Mouse (Mus musculus) kidney, adult 18-20 months (tissue): Measurements from ENCODE around the gene Slc29a2.

Source experiments
- DNase-seq: peaks from one replicate; pipeline ENCODE4 v3.0.0; 2021

The Slc29a2 gene

DNA sequence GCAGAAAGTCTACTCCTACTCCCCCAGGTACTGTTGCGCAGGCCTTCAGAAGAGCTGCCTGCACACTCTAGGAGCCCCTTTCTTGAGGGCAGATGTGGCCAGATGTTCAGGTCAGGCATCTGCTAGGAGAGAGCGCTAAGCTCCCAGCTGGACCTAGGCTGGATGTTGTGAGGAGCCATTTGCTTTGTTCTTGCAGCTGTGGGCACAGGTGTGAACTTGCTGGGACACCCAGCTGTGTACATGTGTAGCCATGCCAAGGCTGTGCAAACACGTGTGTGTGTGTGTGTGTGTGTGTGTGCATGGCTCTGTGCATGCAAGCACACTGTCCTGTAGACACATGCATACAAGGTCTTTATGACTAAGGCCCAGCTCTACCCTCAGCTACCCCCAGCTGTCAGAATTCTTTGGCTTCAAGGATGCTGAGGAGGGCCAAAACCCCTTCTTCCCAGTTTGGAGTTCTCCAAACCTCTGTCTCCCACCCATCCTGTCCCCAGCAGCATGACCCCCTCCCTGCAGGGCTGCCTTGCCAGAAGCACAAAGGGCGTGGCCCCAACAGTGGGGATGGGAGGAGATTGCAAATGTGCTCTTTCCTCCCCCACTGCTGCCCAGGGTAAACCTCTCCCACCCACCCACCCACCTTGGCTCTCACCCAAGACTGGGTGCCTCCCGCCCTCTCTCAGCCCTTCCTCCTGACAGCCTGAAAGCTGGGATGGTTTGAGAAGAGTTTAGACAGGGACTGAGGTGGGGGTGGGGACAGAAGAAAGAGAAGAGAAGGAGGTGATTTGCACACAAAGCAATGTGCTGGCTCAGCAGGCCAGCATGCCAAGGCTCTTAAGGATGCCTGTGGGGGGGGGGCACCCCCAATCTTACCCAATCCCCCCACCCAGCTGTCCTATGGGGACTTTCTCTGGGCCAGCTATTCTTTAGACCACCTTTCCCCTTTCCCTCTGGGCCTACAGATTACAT, 37.0 kb downstream of the Slc29a2 start:
- DNase-seq, result no peak

GRCm38 (mm10) chr19:5062041-5062440, 38.4 kb downstream of the Slc29a2 start:
- DNase-seq, result no peak

DNA sequence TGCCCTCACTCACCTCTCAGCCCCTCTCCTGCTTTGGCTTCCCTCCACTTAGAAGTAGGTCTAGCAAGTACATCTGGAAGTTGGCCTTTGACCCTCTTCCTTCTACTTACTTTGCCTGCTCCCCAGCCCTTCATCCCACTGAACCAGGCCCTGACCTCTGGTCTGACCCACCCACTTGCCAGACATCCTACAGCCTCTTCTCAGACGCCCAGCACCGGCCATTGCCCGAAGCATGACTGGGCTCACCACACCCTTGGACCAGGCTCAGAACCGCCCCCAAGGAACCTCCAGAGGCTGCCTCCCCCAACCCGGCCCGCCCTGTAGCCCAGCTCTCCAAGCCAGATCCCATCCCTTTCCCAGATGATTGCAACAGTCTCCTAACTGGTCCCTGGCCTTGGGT, 38.8 kb downstream of the Slc29a2 start:
- no peak for DNase-seq

- no peak for DNase-seq
These were observed 41.4 kb downstream of the Slc29a2 start for GRCm38 (mm10) chr19:5065104-5065503.

DNA sequence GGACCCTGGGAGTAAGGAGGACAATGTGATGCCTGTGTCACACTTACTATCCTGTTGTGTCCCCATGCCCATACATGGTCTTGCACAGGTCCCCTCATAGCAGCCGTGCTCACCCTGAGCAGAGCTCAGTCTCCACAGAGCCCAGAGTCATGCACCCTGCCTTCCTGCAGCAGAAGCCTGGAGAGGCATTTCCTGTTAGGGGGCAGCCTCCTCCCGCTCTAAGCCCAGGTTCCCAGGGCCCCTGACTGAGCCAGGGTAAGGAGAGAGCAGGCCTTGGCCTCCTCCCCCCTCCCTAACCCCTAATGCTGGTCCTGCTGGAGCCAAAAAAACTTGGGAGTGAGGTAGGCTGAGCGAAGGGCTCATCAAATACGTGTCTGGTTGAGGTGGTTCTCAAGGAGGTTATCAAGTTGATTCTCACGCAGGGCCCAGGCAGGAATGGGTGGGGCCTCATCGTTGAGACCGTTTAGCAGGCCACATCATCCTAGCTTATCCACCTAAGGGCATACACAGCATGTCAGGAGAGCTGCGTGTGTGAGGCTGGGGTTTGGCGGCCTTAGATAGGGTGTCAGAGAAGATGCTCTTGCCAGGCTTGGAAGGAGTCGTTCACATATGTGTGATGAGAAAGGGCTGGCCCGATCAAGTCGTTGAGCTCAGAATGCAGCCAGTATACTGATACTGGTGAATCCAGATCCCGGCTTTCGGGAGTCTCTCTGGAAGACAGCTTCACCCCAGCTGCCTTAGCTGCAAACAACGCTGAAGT, 43.6 kb downstream of the Slc29a2 start:
- DNase-seq, result no peak

DNA sequence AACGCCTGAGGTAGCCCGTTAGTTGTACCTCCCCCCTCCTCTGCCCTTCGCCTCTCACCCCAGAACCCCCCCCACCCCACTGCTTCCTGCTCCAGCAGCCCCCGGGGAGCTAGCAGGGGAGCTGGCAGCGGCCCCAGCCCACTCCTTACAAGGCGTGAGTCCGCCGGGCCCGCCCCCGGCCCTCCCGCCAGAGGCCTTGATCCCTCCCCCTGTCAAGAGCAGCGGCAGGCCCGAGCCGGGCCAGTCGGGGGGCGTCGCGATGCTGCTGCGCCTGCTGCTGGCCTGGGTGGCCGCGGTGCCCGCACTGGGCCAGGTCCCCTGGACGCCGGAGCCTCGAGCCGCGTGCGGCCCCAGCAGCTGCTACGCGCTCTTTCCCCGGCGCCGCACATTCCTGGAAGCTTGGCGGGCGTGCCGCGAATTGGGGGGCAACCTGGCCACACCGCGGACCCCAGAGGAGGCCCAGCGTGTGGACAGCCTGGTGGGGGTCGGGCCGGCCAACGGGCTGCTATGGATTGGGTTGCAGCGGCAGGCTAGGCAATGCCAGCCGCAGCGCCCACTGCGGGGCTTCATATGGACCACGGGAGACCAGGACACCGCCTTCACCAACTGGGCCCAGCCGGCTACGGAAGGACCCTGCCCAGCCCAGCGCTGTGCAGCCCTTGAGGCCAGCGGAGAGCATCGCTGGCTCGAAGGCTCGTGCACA, 44.4 kb downstream of the Slc29a2 start, which contains the start of gene Cd248:
Gene Cd248, plus strand, starts transcription at position 212 of the 703 bp plus-strand sequence.
- peak; percentile 47 for DNase-seq

DNA sequence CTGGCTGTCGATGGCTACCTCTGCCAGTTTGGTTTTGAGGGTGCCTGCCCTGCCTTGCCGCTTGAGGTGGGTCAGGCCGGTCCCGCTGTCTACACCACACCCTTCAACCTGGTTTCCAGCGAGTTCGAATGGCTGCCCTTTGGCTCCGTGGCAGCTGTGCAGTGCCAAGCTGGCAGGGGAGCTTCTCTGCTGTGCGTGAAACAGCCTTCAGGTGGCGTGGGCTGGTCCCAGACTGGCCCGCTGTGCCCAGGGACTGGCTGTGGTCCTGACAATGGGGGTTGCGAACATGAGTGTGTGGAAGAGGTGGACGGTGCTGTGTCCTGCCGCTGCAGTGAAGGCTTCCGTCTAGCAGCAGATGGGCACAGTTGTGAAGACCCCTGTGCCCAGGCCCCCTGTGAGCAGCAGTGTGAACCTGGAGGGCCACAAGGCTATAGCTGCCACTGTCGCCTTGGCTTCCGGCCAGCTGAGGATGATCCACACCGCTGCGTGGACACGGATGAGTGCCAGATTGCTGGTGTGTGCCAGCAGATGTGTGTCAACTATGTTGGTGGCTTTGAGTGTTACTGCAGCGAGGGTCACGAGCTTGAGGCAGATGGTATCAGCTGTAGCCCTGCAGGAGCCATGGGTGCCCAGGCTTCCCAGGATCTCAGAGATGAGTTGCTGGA, 45.0 kb downstream of the Slc29a2 start:
- DNase-seq, result no peak

GRCm38 (mm10) chr19:5069486-5069885, 45.8 kb downstream of the Slc29a2 start:
- DNase-seq, result no peak

DNA sequence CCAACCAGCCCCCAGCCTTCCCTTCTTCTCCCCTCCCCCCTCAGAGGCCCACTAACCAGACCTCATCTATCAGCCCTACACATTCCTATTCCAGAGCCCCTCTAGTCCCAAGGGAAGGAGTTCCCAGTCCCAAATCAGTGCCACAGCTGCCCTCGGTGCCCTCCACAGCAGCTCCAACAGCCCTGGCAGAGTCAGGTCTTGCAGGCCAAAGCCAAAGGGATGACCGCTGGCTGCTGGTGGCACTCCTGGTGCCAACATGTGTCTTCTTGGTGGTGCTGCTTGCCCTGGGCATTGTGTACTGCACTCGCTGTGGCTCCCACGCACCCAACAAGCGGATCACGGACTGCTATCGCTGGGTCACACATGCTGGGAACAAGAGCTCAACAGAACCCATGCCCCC, 46.3 kb downstream of the Slc29a2 start:
- DNase-seq, result no peak

GRCm38 (mm10) chr19:5071077-5071476, 47.4 kb downstream of the Slc29a2 start:
- no peak for DNase-seq

GRCm38 (mm10) chr19:5071545-5072369, 48.1 kb downstream of the Slc29a2 start:
- DNase-seq, result peak; percentile 77

- DNase-seq, result peak; percentile 22
These were observed 48.8 kb downstream of the Slc29a2 start for GRCm38 (mm10) chr19:5072389-5073019.

DNA sequence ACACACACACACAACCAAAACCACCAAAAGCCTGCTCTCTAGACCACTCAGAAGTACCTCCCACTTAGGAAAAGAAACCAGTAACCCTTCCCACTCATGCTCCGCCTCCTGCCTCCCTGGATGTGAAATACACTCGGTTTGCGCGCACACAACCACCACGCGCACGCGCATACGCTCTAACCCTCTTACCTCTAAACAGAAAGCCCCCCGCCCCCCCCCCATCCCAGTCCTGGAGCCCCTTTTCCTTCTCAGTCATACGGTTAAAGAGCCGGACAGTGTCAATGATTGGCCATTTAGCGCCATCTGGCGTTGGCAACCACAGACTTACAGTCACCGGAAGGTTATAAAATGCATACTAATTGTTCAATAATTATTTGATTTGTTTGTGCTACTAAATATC, 49.4 kb downstream of the Slc29a2 start:
- peak; percentile 72 for DNase-seq

GRCm38 (mm10) chr19:5073518-5073917, 49.9 kb downstream of the Slc29a2 start:
- no peak for DNase-seq

DNA sequence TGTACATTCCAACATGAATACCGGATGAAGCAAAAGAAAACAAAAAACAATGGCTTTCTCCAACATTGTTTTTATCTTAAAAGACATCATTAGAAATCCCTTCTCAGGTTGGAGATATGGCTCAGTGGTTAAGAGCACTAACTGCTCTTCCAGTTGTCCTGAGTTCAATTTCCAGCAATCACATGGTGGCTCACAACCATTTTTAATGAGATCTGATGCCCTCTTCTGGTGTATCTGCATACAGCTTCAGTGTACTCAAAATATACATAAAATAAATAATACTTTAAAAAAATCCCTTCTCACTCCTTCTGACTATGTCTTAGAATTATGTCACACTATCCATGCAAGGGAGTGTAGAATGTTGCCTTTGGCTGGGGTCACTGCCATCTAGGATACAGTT, 55.6 kb downstream of the Slc29a2 start:
- DNase-seq, result no peak
